Mouse (Mus musculus) G1E (cell line): Measurements from ENCODE around the gene Dusp6. TPM values are rescaled to one million over a fixed set of nuclear protein-coding genes. Genes with fewer than 3 reads are reported as not detected.

Source experiments
- ATAC-seq: 2 replicates; pipeline ENCODE4 v1.8.0; 2016; ENCODE audit warnings: mild to moderate bottlenecking; ENCODE audit not compliant: insufficient number of reproducible peaks, poor library complexity, low FRiP score, severe bottlenecking; ENCODE audit errors: extremely low read depth
- DNase-seq: peaks from one replicate; pipeline ENCODE4 v3.0.0; 2012; ENCODE audit warnings: low spot score
- H3K27me3 ChIP-seq: 2 replicates; pipeline ENCODE4 v1.6.1; 2012; ENCODE audit warnings: mild to moderate bottlenecking, low read length, inconsistent platforms; ENCODE audit not compliant: insufficient read depth
- H3K36me3 ChIP-seq: replicated peaks from 2 replicates; pipeline ENCODE3; 2012; ENCODE audit warnings: mild to moderate bottlenecking, inconsistent platforms
- H3K4me1 ChIP-seq: 2 replicates; pipeline ENCODE4 v1.6.1; 2012; ENCODE audit warnings: low read depth, low read length, inconsistent platforms, mixed read lengths; ENCODE audit not compliant: insufficient read depth
- H3K4me3 ChIP-seq: 2 replicates; pipeline ENCODE4 v1.5.1; 2012; ENCODE audit warnings: low read depth, mild to moderate bottlenecking, inconsistent platforms, low read length, moderate library complexity, mixed read lengths
- H3K9me3 ChIP-seq: replicated peaks from 2 replicates; pipeline ENCODE4 v1.6.1; 2012; ENCODE audit warnings: inconsistent platforms
- CTCF ChIP-seq: IDR thresholded peaks from 2 replicates; pipeline ENCODE4 v1.5.1; 2012; ENCODE audit warnings: low read depth, low read length, inconsistent platforms, mixed read lengths
- GATA1 ChIP-seq: IDR thresholded peaks from 2 replicates; pipeline ENCODE4 v1.6.1; 2012; ENCODE audit warnings: borderline replicate concordance, low read length, inconsistent platforms, mixed read lengths
- GATA2 ChIP-seq: IDR thresholded peaks from 2 replicates; pipeline ENCODE4 v1.6.1; 2012; ENCODE audit warnings: low read depth, low read length, inconsistent platforms, borderline replicate concordance
- POLR2AphosphoS5 ChIP-seq: IDR thresholded peaks from 2 replicates; pipeline ENCODE4 v1.6.1; 2012; ENCODE audit warnings: low read depth, low read length, inconsistent platforms; ENCODE audit not compliant: insufficient replicate concordance
- TAL1 ChIP-seq: conservative IDR thresholded peaks from 2 replicates; pipeline ENCODE4 v1.6.1; 2012; ENCODE audit warnings: low read depth, low read length, inconsistent platforms, mixed read lengths
- polyA plus RNA-seq: library from polyadenylated mRNA; stranded (reverse); fragments of >175 nt; gene quantifications from 2 replicates; pipeline ENCODE4 v1.2.3, GENCODE M21; 2012
- total RNA-seq, 2 experiments: library from RNA; stranded (forward) in 1 of 2; stranded (reverse) in 1 of 2; fragments of 200-1000 nt in 1 of 2; fragments of >200 nt in 1 of 2; fragmentation: Nextera tagmentation in 1 of 2; gene quantifications; 2 replicates each; pipeline ENCODE4 v1.2.3; 2014 to 2017

Dusp6 gene
- total and polyA plus RNA-seq, 3 experiments = 0.27 TPM; not detected in 2

DNA sequence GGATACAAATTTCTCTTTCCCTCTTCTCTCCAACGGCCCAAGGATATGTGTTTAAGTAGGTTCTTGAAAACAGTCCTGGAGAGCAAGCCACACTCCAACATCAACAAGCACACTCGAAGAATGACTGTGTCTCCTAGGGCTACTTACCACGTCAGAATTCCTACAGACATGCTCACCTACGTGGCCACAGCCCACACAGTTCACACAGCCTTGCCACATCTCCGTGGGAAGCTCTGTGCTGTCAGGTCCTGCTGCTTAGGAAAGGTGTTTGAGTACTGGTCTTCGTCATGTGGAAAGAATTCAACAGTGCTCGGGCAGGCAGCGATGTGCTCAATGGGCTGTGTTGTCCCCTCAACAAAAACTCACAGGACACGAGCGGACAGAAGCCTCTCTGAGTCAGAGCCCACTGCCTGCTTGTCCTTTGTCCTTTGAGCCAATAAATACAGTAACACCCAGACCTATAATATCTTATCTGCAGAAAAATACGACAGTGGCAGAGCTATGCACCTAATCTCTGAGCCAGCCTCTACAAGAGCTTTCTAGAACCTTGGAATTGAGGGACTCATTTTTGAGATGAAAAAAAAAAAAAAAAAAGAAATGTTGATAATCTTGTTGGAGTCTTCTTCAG lies 25.7 kb upstream of the Dusp6 start:
- TF ChIP-seq POLR2AphosphoS5 (no peak), GATA1 (no peak), CTCF (no peak), TAL1 (no peak), GATA2 (no peak)
- Histone ChIP-seq H3K4me1 (no peaks in the 10 kb centered on the region), H3K27me3 (no peaks in the 10 kb centered on the region), H3K4me3 (no peak overlapping the region), H3K9me3 (peaks cover 10% of the 10 kb centered on the region), H3K36me3 (no peaks in the 10 kb centered on the region)
- DNase-seq (no peak), ATAC-seq (no peak)

DNA sequence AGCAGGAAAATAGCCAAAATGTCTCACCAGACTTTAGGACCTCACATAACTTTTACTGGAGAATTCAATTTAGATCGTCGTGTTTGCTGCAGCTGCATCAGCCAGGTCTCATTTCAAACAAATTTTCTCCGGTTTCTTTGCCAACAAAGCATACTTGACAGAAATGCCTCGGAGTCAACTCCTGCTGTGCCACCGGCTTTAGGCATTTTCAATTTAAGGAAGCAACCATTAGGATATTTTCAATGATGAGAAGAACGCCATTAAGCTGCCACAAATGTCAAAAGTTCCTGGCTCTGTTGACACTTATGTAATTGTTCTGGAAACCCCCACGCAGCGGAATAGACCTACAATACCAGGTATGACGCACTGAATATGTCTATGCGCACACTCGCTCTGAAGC lies 24.5 kb upstream of the Dusp6 start:
- H3K4me1 ChIP-seq = no peaks in the 10 kb centered on the region
- no peaks in the 10 kb centered on the region for H3K36me3 ChIP-seq
- DNase-seq = no peak
- peaks cover 10% of the 10 kb centered on the region for H3K9me3 ChIP-seq
- no peaks in the 10 kb centered on the region for H3K27me3 ChIP-seq
- no peak for TF ChIP-seq POLR2AphosphoS5
- no peak for TF ChIP-seq GATA2
- no peak for TF ChIP-seq TAL1
- no peak for TF ChIP-seq CTCF
- TF ChIP-seq GATA1 = no peak
- no peak overlapping the region for H3K4me3 ChIP-seq
- no peak for ATAC-seq

GRCm38 (mm10) chr10:99241284-99241828 lies 21.7 kb upstream of the Dusp6 start:
- DNase-seq (no peak), ATAC-seq (no peak)
- Histone ChIP-seq H3K4me1 (no peaks in the 10 kb centered on the region), H3K4me3 (no peak overlapping the region), H3K27me3 (no peaks in the 10 kb centered on the region), H3K36me3 (no peaks in the 10 kb centered on the region), H3K9me3 (peaks cover 10% of the 10 kb centered on the region)
- no peak for TF ChIP-seq POLR2AphosphoS5
- TF ChIP-seq GATA2 = no peak

DNA sequence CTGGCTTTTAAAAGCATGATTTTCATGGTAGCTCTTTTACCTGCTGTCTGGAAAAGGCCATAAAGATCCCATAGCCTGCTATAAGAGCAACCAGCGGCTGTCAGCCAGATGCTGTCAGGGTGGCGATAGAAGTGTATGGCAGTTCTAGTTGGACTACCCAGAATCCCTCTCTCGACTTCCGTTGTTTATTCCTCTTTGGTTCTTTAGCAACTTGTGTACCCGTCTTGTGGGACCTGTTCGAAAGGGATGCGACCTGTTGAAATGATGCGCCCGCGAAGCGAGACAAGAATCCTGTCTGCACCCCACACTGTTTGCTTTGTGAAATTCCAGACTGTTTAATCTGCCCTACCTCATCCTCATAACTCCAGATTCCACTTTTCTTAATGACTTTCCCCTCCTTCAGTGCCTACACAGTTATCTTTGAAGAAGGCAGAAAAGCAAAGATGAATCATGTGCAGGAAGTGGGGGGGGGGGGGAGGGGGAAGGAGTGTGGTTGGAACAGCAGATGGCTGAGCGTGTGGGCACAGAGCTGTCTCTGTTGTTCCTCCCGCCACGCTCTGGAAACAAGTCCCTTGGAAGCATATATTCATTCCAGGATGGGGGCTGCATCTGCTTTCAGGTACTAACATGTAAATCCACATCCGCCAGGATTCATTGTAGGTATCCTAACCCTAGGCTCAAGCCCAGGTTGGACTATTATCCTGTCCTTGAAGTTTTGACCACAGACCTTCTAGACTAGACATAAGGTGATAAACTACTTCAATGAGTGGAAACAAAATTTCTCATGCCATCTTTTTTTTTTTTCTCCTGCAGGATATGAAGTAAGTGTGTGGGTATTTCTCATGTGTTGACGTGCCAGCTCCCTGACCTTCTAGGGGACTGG lies 21.0 kb upstream of the Dusp6 start:
- Histone ChIP-seq H3K9me3 (peaks cover 10% of the 10 kb centered on the region), H3K27me3 (no peaks in the 10 kb centered on the region), H3K36me3 (no peaks in the 10 kb centered on the region), H3K4me1 (no peaks in the 10 kb centered on the region), H3K4me3 (no peak overlapping the region)
- TF ChIP-seq POLR2AphosphoS5 (no peak), TAL1 (no peak), GATA2 (no peak), GATA1 (no peak), CTCF (no peak)
- no peak for DNase-seq
- no peak for ATAC-seq

- Histone ChIP-seq H3K9me3 (peaks cover 8% of the 10 kb centered on the region), H3K36me3 (no peaks in the 10 kb centered on the region), H3K4me3 (no peak overlapping the region), H3K27me3 (no peaks in the 10 kb centered on the region), H3K4me1 (no peaks in the 10 kb centered on the region)
- DNase-seq (no peak), ATAC-seq (no peak; the same call in 1 of the 2 replicates)
- TF ChIP-seq POLR2AphosphoS5 (no peak), GATA2 (no peak), TAL1 (no peak), CTCF (no peak), GATA1 (no peak)
These were observed 20.3 kb upstream of the Dusp6 start for GRCm38 (mm10) chr10:99242721-99243120.

DNA sequence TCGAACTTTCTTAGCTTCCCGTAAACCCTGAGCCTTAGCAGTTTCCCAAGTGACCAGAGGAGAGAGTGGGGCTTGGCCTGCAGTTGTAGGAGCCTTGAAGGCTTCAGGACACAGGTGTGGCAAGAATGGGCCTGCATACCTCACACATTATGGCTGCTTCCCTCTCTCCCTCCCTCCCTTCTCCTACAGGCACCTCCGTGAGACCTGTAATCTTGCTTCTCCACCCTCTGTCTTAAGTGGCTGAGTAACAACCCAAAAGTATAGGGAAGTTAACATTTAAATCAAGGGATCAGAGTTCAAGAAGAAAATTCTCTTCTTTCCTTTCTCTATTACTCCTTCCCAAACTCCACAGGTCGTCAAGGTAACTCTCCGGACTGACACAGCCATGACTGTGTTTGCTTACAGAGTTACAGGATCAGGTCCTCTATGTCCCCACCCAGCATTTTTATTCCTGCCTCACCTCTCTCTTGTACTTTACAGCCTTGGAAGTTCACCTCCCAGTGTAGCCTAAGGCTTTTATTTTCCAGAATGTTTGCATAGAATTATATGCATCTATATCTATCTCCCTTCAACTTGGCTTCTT lies 19.0 kb upstream of the Dusp6 start:
- H3K27me3 ChIP-seq = no peaks in the 10 kb centered on the region
- peaks cover 8% of the 10 kb centered on the region for H3K9me3 ChIP-seq
- H3K36me3 ChIP-seq = no peaks in the 10 kb centered on the region
- ATAC-seq (no peak), DNase-seq (no peak)
- H3K4me1 ChIP-seq = no peaks in the 10 kb centered on the region
- H3K4me3 ChIP-seq = no peak overlapping the region
- TF ChIP-seq TAL1 (no peak), CTCF (no peak), POLR2AphosphoS5 (no peak), GATA1 (no peak), GATA2 (no peak)
